Mouse (Mus musculus) regulatory T cell (primary cell): ENCODE measurements at regions not wholly inside any gene's neighbourhood (a gene's known extent, or its start where the extent isn't known, plus 50 kb on each side); places are given as distances from the start of the nearest gene placed in this dataset.

Experiments
- in situ Hi-C: fragments of 300-600 bp; cut with MboI, MseI; formaldehyde crosslinking; loops from one replicate; pipeline ENCODE4 v1.15.1; 2025; ENCODE audit warnings: high pct_unique_total_duplicates

- in situ Hi-C loops, result no loop called here
Observed at GRCm38 (mm10) chr15:69222391-69222790, 2721.7 kb upstream of the Lrrc6 start.
